Mouse (Mus musculus) brain, embryonic 14.5 days (tissue): ENCODE data around the gene Dcbld2. TPM values are rescaled to one million over a fixed set of nuclear protein-coding genes. Genes with fewer than 3 reads are reported as not detected.

Source experiments
- DNase-seq: peaks from one replicate; pipeline ENCODE4 v3.0.0-alpha.2; 2011; ENCODE audit warnings: low read depth
- CTCF ChIP-seq: fragments of 200-500 bp; IDR thresholded peaks from 2 replicates; pipeline ENCODE4 v1.5.1; 2012; ENCODE audit warnings: inconsistent platforms, mild to moderate bottlenecking, moderate library complexity, borderline replicate concordance; ENCODE audit not compliant: insufficient read depth, insufficient read length; ENCODE audit errors: extremely low read depth
- POLR2A ChIP-seq: fragments of 200-500 bp; IDR thresholded peaks from 2 replicates; pipeline ENCODE4 v1.6.1; 2012; ENCODE audit warnings: mild to moderate bottlenecking, inconsistent platforms, borderline replicate concordance; ENCODE audit not compliant: poor library complexity, insufficient read depth, insufficient read length, severe bottlenecking; ENCODE audit errors: extremely low read depth
- polyA plus RNA-seq: library from polyadenylated mRNA; depleted of rRNA; stranded (reverse); fragments of >200 nt; gene quantifications from 2 replicates; pipeline ENCODE4 v1.2.3, GENCODE M21; 2012

Gene Dcbld2
- polyA plus RNA-seq, 1 experiment: 31.6 TPM

DNA sequence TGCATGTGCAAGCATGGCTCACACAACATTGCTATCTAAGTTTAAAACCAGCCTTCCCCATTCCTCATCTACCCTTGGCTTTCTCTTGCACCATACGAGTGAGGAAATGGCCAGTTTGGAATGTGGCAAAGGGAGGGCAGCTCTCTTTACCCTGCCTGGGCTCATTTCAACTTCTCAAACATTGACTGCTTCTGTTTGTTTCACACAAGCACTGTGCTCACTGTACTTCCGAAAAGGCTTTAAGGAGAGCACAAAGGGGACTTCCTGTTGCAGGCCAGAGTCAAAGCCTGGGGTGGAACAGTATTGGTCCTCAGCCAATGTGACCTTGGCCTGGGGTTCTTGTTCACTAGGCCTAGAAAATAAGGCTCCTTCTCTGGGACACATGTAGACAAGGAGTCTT lies 68.1 kb downstream of the Dcbld2 start:
- TF ChIP-seq POLR2A (no peak), CTCF (no peak)
- DNase-seq: no peak

GRCm38 (mm10) chr16:58479898-58480448 lies 71.7 kb downstream of the Dcbld2 start:
- DNase-seq: no peak
- TF ChIP-seq POLR2A (no peak), CTCF (no peak)

GRCm38 (mm10) chr16:58481219-58481905 lies 73.1 kb downstream of the Dcbld2 start:
- TF ChIP-seq POLR2A: no peak
- TF ChIP-seq CTCF: no peak
- DNase-seq: peak; percentile 5

DNA sequence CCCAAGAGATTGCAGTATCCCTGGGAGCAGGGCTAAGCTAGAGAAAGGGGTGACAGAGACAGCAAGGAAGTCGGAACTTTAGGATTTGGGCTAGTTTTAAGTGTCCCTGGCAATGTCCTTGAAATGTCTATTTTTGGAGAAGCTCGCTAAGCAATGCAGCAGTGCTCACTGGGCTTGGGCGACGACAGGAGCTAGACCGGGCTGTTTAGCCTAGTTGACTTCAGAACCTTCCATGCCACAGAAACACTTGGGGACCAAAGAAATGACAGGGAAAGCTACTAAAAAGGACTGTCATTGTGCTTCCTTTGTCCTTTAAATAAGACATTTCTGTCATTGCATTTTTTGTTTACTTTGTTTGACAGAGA lies 73.6 kb downstream of the Dcbld2 start:
- TF ChIP-seq CTCF (no peak), POLR2A (no peak)
- no peak for DNase-seq

GRCm38 (mm10) chr16:58482296-58482695 lies 74.1 kb downstream of the Dcbld2 start:
- no peak for DNase-seq
- no peak for TF ChIP-seq CTCF
- TF ChIP-seq POLR2A: no peak

DNA sequence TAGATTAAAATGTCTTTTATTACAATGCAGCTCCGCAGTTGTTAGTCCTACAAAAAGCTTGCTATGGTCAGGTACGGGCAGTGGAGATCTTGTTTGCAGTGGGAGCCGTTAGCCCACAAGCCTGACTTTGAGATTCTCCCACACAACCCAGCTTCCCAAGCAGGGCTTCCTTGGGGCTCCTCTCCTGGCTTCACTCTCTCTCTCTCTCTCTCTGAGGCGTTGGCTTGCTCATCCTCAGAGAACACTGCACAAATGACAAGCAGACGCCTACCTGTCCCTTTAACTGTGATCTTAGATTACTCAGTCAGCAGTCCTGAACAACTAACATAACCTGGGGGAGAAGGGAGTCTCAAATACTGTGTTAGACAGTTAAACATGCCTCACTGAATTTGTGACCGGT lies 79.6 kb downstream of the Dcbld2 start:
- TF ChIP-seq POLR2A (no peak), CTCF (no peak)
- no peak for DNase-seq

DNA sequence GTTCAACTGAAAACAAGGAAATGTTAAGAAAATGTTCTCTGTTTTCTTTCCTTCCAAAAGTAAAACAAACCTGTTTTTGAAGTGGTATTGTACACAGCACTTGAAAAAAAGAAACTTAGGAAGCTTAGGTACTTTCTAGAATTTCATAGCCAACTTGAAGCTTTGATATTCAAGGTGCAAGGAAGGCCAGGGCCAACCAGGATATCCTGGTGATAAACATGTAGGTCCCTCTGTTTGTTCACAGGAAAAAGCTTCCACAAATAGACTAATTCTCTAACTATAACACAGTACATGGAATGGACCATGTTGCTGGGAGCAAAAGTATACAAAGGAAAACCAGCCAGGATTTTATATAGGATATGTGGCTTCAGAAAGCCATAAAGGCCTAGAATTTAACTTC lies 88.5 kb downstream of the Dcbld2 start:
- TF ChIP-seq POLR2A: no peak
- no peak for TF ChIP-seq CTCF
- no peak for DNase-seq

GRCm38 (mm10) chr16:58497886-58498713 lies 89.9 kb downstream of the Dcbld2 start:
- DNase-seq: no peak
- TF ChIP-seq CTCF: no peak

GRCm38 (mm10) chr16:58499172-58499584 lies 90.9 kb downstream of the Dcbld2 start:
- no peak for TF ChIP-seq POLR2A
- TF ChIP-seq CTCF: no peak
- DNase-seq: peak; percentile 72

DNA sequence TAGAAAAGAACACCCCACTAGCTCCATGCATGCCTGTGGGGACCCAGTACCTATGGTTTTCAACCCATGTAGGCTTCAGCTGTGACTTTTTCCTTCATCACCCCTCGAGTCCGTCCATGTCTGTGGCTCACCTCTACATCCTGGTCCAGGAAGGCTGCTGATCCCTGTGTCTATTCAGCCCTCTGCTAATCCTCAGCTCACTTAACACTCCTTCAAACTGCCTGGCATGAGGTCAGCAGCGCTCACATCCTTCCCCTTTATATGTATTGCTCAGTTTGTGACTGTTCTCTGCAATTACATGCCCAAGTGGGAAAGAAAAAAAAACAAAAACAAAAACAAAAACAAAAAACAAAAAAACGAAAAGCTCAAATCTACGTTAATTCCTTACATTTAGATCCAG lies 91.4 kb downstream of the Dcbld2 start:
- DNase-seq: no peak
- TF ChIP-seq POLR2A (no peak), CTCF (no peak)

DNA sequence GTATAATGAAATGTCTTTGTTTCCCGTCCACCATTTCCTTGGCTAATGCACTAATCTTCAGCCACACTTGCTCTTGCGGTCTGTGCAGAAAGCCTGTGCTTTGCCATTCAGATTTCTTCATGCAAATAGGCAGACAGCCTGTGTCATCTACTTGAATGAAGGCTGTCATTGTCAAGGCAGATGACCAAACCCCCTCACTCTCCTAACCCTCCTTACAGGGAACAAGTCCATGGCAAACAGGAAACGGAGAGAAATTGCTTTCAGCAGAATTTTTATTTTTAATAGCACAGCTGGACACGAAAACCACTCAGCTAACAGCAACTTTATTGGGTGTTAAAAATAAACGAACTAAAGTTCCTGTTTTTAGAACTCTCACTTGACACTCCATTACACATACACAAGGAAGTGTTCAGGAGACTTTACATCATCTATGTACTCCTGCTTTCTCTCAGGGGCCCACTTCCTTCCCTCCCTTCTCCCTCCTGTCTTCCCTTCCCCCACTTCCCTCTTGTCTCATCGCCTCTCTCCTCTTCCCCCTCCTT lies 93.6 kb downstream of the Dcbld2 start:
- TF ChIP-seq POLR2A (no peak), CTCF (no peak)
- peak; percentile 35 for DNase-seq
